Mouse (Mus musculus): ENCODE data around the gene Best1. TPM values are rescaled to one million over a fixed set of nuclear protein-coding genes. Genes with fewer than 3 reads are reported as not detected.
A peak's percentile ranks its signal among the peaks of the same experiment; 100 is the strongest.

Gene Best1
- polyA plus RNA-seq, 1 experiment, result 0.31 TPM

DNA sequence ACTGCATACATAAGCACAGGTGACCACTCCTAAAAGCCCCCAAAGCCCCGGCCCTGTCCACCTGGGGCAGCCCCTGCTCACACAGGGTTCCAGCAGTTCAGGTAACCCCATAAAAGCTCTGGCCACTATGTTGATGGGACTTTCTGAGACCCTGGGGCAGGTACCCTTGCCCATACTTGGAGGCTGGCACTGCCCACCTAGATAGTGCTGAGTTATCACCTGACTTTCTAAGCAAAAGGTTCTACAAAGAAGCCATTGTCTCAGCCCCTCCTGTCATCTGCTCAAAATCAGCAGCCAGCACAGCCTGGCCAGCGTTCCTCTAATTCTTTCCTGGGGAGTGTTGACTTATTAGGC lies 3.4 kb downstream of the Best1 start:
- no peak overlapping the region for H3K4me3 ChIP-seq (ENCODE audit: control insufficient read depth, insufficient read depth, low read length)
- TF ChIP-seq POLR2A (IDR thresholded peaks at IDR 0.05; ENCODE audit: control insufficient read depth, extremely low read depth, insufficient read depth, low read length, poor library complexity) (no peak), CTCF (IDR thresholded peaks at IDR 0.05; ENCODE audit: borderline replicate concordance, control insufficient read depth, extremely low read depth, insufficient read depth, low read length, poor library complexity) (no peak)
- peaks cover 3% of the 10 kb centered on the region; the same call in 1 of the 2 replicates for H3K4me1 ChIP-seq (replicated peaks; ENCODE audit: control insufficient read depth, insufficient read depth, low read length)
- no peaks in the 10 kb centered on the region for H3K27me3 ChIP-seq (ENCODE audit: control insufficient read depth, insufficient read depth, low read length)
- WGBS, result 83% methylated on average over 2 of the region's 2 CpGs
- DNase-seq, result no peak
- H3K36me3 ChIP-seq (ENCODE audit: control insufficient read depth, insufficient read depth, low read length), result no peaks in the 10 kb centered on the region
- no peak overlapping the region for H3K27ac ChIP-seq (ENCODE audit: control insufficient read depth, insufficient read depth, low read length)

DNA sequence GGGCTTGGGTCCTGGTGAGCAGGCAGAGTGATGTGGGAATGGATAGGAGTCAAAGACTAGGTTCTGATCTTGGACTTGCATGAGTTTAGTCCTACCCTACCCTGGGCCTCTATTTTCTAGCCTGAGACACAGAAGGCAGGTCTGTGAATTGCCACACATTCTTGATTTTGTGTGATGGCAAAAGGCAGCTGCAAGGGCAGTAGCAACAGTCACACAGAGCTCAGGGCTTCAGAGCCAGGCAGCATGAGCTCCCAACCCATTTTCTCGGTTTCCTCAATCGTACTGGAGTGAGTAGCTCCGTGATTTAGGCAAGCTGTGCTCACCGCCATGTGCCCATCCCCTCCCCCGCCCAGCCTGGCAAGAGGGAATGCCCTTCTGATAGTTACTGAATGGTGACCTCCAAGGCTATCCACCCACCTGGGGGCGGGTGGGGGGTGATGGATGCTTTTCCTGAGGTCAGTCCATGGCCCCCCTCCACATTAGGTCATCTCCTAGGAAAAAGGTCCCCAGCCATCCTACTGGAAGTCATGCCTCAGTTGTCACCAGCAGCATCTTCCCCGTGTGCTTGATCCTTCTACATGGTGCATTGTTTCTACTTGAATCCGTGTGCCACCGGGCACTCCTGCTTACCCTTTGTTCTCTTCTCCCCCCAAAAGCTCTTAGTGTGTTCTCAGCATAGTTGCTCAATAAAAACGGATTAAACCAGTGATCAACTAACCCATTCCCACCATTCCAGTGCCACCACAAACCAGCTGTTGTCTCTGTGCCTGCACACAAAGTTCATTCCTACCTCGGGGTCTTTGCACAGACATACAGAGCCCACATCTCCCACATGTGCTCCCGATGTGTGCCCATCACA lies 4.0 kb downstream of the Best1 start:
- peaks cover 7% of the 10 kb centered on the region for H3K4me1 ChIP-seq (replicated peaks; ENCODE audit: control insufficient read depth, insufficient read depth, low read length)
- no peaks in the 10 kb centered on the region for H3K36me3 ChIP-seq (ENCODE audit: control insufficient read depth, insufficient read depth, low read length)
- TF ChIP-seq CTCF (IDR thresholded peaks at IDR 0.05; ENCODE audit: borderline replicate concordance, control insufficient read depth, extremely low read depth, insufficient read depth, low read length, poor library complexity) (no peak), POLR2A (IDR thresholded peaks at IDR 0.05; ENCODE audit: control insufficient read depth, extremely low read depth, insufficient read depth, low read length, poor library complexity) (no peak)
- no peak for DNase-seq
- 89% methylated on average over 12 of the region's 12 CpGs for WGBS
- no peak overlapping the region for H3K4me3 ChIP-seq (ENCODE audit: control insufficient read depth, insufficient read depth, low read length)
- H3K27me3 ChIP-seq (ENCODE audit: control insufficient read depth, insufficient read depth, low read length), result no peaks in the 10 kb centered on the region
- H3K27ac ChIP-seq (ENCODE audit: control insufficient read depth, insufficient read depth, low read length), result no peak overlapping the region

DNA sequence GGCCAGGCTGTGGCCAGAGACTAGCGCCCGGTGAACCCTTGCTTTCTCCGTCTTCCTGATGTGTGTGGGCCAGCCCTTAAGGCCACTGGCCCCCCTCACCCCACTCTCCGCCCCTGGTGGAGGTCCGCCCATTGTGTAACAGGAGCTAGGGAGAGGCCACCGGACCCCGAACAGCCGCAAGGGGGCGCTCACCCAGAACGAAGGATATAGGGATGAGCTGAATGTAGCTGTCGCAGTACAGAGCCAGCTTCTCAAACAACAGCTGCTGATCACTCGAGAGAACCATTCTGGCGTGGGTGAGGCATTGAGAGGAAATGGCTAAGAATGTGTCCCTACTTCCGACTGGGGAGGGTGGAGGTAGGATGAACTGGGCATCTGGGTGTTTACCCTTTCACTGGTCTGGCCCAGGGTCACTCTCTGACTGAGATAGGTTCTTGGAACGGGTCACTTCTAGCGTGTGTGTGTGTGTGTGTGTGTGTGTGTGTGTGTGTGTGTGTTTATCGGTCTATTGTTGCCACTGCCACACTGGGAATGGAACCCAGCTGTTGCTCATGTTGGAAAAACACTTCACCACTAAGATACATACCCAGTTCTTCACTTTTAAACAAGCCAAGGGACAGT lies 8.3 kb downstream of the Best1 start:
- no peaks in the 10 kb centered on the region for H3K27me3 ChIP-seq (ENCODE audit: control insufficient read depth, insufficient read depth, low read length)
- peaks cover 7% of the 10 kb centered on the region for H3K4me1 ChIP-seq (replicated peaks; ENCODE audit: control insufficient read depth, insufficient read depth, low read length)
- no peak overlapping the region for H3K4me3 ChIP-seq (ENCODE audit: control insufficient read depth, insufficient read depth, low read length)
- H3K36me3 ChIP-seq (ENCODE audit: control insufficient read depth, insufficient read depth, low read length), result no peaks in the 10 kb centered on the region
- peak; percentile 85 for DNase-seq
- WGBS, result 14% methylated on average over 17 of the region's 17 CpGs
- H3K27ac ChIP-seq (ENCODE audit: control insufficient read depth, insufficient read depth, low read length), result no peak overlapping the region
- no peak for TF ChIP-seq POLR2A (IDR thresholded peaks at IDR 0.05; ENCODE audit: control insufficient read depth, extremely low read depth, insufficient read depth, low read length, poor library complexity)
- peak; percentile 87 for TF ChIP-seq CTCF (IDR thresholded peaks at IDR 0.05; ENCODE audit: borderline replicate concordance, control insufficient read depth, extremely low read depth, insufficient read depth, low read length, poor library complexity)

DNA sequence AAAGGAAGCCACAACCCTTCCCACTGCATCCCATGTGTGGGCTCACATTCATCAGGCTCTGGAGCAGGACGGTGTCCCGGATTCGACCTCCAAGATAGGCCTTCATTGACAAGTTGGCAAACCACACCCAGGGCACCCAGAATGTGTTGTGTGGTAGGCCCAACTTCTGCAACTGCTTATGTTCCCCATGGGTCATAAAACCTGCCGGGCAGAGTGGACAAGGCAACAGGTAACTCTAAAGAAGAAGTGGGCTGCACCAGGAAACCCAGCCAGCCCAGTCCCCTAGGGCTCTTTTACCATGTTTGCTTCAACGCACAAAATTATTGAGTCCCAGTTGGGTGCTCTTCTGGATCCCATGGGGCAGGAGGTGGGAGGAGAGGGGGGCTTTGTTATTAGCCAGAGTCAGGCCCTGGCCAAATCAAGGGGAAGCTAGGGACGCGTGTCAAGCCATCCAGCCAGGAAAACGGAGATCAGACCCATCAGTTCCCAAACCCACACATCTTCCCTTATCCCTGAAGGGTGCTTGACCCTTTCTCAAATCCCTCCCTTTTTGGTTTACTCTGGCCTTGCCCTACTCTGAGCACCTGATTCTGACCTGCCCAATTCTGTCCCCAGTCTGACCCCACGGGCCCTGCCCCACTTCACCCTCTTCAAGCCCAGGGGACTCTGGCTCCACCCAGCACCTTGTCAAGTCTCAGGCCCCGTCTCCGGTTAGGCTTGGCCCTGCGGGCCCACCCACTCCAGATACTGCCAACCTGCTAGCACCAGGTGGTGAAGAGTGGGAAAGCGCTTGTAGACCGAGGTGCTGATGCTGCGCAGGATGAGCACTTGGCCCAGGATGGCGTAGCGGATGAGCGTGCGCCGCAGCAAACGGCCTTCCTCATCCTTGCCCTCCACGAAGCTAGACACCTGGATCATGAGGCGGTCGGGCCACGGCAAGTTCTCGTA lies 9.1 kb downstream of the Best1 start:
- no peaks in the 10 kb centered on the region for H3K36me3 ChIP-seq (ENCODE audit: control insufficient read depth, insufficient read depth, low read length)
- WGBS, result 66% methylated on average over 26 of the region's 26 CpGs
- no peaks in the 10 kb centered on the region for H3K27me3 ChIP-seq (ENCODE audit: control insufficient read depth, insufficient read depth, low read length)
- TF ChIP-seq POLR2A (IDR thresholded peaks at IDR 0.05; ENCODE audit: control insufficient read depth, extremely low read depth, insufficient read depth, low read length, poor library complexity), result no peak
- no peak for TF ChIP-seq CTCF (IDR thresholded peaks at IDR 0.05; ENCODE audit: borderline replicate concordance, control insufficient read depth, extremely low read depth, insufficient read depth, low read length, poor library complexity)
- H3K4me1 ChIP-seq (replicated peaks; ENCODE audit: control insufficient read depth, insufficient read depth, low read length), result peaks cover 10% of the 10 kb centered on the region
- H3K4me3 ChIP-seq (ENCODE audit: control insufficient read depth, insufficient read depth, low read length), result no peak overlapping the region
- no peak for DNase-seq
- no peak overlapping the region for H3K27ac ChIP-seq (ENCODE audit: control insufficient read depth, insufficient read depth, low read length)

DNA sequence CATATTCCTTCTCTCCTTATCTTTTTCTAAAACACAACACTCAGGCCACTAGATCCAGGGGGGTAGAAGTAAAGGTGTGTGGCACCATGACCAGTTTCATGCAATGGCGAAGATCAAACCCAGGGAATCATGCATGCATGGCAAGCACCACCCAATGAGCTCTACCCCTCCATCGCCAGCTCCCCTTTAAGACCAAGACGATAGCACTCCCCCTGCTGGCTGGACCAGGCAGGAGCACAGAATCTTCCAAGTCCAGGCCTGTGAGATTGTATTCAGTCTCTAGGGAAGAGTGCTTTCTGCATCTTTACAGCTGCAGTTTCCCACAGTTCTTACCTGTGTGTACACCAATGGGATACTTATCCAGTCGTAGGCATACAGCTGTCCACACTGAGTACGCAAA lies 10.1 kb downstream of the Best1 start:
- H3K36me3 ChIP-seq (ENCODE audit: control insufficient read depth, insufficient read depth, low read length), result no peaks in the 10 kb centered on the region; the same call in 1 of the 2 replicates
- peak; percentile 84 for DNase-seq
- peak; percentile 87; the same call in 1 of the 2 replicates for TF ChIP-seq CTCF (IDR thresholded peaks at IDR 0.05; ENCODE audit: borderline replicate concordance, control insufficient read depth, extremely low read depth, insufficient read depth, low read length, poor library complexity)
- no peak for TF ChIP-seq POLR2A (IDR thresholded peaks at IDR 0.05; ENCODE audit: control insufficient read depth, extremely low read depth, insufficient read depth, low read length, poor library complexity)
- WGBS, result 26% methylated on average over 5 of the region's 5 CpGs
- H3K27me3 ChIP-seq (ENCODE audit: control insufficient read depth, insufficient read depth, low read length), result no peaks in the 10 kb centered on the region
- H3K4me3 ChIP-seq (ENCODE audit: control insufficient read depth, insufficient read depth, low read length), result no peak overlapping the region
- H3K27ac ChIP-seq (ENCODE audit: control insufficient read depth, insufficient read depth, low read length), result no peak overlapping the region
- peaks cover 11% of the 10 kb centered on the region for H3K4me1 ChIP-seq (replicated peaks; ENCODE audit: control insufficient read depth, insufficient read depth, low read length)

DNA sequence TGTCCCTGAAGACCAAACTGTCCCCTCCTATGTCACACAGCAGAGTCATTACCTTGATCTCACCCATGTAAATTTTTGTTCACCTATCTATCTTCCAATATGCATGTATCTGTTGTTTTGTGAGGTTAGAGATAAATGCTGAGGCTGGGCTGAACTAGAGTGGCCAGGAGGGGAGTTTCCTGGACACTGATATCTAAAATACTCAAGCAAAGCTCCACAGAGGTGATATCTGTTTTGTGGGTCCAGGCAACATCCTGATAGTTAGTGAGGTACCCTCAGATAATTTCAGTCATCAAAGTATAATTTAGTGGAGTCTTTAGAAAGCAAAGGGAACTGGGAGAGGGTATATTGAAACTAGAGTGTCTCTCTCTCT lies 11.6 kb downstream of the Best1 start:
- DNase-seq, result no peak
- Histone ChIP-seq H3K36me3 (ENCODE audit: control insufficient read depth, insufficient read depth, low read length) (peaks cover 13% of the 10 kb centered on the region), H3K4me1 (replicated peaks; ENCODE audit: control insufficient read depth, insufficient read depth, low read length) (peaks cover 11% of the 10 kb centered on the region), H3K4me3 (ENCODE audit: control insufficient read depth, insufficient read depth, low read length) (no peak overlapping the region), H3K27me3 (ENCODE audit: control insufficient read depth, insufficient read depth, low read length) (no peaks in the 10 kb centered on the region), H3K27ac (ENCODE audit: control insufficient read depth, insufficient read depth, low read length) (no peak overlapping the region)
- TF ChIP-seq POLR2A (IDR thresholded peaks at IDR 0.05; ENCODE audit: control insufficient read depth, extremely low read depth, insufficient read depth, low read length, poor library complexity) (no peak), CTCF (IDR thresholded peaks at IDR 0.05; ENCODE audit: borderline replicate concordance, control insufficient read depth, extremely low read depth, insufficient read depth, low read length, poor library complexity) (no peak)
